Mouse (Mus musculus) thymus, postnatal 14 days (tissue): ENCODE measurements around the gene Dars2.
"Not testable (repeated sequence)": the region's sequence is repeated elsewhere in the genome, so short reads cannot be mapped to it uniquely, and the experiment has no call there.

Source experiments
- DNase-seq: peaks from one replicate; pipeline ENCODE4 v3.0.0; 2021

The Dars2 gene

DNA sequence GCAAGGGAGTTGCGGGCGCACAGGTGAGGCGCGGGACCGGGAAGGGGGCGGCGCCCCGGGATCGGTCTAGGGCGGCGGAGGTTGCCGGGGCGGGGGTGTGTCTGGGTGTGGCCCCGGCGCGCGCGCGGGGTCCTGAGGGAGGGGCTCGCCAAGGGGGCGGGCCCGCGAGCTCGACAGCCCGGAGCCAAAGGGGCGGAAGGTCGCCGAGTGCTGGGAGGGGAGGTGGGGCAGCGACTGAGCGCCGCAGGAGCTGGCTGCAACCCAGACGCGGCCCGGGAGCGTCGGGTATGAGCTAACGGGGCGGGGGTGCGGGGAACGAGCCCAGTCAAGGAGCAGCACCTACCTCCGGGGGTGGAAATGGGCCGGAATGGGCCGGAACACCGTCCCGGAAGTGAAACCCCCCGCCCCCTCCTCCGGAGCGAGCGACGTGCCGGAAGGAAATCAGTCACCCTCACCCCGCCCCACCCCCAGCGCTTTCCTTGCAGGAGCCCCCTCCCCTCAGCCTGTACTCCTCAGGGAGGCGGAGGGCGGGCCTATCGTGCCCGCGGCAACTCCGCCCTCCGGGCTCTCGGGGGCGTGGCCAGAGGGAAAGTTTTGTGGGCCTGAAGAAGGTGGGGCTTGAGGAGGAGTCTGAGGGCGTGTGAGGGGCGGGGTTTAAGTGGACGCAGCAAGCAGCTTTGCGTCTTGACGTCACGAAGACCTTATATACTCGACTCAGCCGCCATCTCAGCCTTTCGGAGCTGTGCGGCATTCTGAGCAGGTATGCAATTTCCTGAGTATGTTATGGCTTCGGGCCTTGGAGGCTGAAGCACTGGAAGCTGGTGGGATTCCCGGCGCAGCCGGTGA lies 35.8 kb downstream of the Dars2 start, which contains the start of gene Zbtb37:
TSS of gene Zbtb37 (minus strand) at position 415 of the 846 bp plus-strand sequence.
- peak; percentile 100 for DNase-seq

DNA sequence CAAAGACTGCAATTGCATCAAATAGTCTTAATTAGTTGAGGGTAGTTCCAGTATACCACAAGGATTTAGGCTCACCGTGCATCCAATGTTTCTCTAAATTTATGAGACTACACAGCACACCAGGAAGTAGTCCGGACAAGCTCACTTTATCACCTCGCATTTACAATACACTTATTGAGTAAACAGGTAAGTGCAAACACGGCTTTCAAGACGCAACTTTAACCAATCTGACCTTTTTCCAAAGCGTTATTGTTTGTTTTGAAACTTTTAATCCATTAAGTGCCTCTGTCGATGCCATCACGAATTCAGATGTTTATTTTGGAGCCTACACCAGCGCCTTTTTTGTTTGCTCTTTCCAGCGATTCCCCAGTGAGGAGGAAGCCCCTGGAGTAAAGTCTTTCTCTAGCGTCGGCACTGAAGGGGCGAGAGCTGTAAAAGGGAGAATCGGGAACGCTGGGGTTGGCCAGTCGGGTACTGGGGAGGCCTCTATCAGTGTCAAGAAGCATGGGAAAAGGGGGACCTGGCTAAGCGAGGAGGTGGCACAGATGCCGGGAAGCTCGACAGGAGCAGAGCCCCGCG lies 36.5 kb downstream of the Dars2 start:
- DNase-seq, result no peak

DNA sequence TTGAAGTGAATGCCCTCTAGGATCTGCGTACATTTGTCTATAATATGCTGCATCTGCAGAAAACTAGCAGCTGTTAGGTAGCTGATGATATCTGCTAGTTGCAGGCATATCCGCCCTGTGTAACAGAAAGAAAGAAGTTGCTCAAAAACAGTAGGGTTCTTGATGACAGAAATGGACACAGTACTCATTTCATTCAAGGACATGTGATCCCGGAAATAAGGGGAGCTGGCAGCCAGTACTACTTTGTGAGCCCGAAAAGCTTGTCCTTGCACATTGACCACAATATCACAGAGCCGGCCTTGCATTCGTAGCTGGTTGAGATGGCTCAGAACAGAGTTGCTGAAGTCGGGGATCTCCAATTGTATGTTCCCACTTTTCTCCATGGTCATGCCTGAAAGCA lies 38.1 kb downstream of the Dars2 start:
- DNase-seq, result no peak

DNA sequence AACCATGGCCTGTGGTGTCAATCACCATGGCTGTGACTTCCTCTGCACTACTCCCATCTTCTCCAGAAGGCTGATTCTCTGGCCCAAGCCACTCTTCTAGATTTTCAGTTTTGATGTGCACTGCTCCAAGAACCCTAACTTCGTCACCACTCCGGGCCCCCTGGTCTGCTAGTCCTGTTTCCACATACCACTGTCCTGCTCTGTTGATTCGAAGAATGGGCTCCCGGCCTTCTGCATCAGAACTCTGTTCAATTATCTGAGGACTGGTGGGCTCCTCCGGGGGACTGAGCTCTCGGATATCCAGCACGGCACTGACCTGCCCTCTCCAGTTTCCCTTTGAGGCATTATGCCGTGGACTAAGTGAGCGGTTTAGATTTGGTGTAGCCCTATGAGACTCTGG lies 38.6 kb downstream of the Dars2 start:
- no peak for DNase-seq

DNA sequence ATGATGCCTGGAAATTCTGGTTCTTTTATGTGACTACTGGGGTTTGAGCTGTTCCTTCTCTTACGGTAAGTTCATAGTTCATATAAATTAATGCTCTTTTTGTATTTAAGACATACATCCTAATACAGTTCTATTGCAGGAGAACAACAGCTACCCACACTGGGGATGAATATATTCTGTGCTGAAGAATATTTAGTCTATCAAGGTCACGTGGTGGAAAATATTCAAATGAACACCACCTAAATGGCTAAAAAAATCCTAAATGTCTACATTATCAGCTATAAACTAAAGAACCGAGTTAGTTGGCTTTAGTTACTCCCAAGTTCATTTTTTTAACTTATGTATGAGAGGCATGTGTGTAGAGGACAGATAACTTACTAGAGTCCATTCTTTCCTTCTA lies 40.4 kb downstream of the Dars2 start:
- no peak for DNase-seq

DNA sequence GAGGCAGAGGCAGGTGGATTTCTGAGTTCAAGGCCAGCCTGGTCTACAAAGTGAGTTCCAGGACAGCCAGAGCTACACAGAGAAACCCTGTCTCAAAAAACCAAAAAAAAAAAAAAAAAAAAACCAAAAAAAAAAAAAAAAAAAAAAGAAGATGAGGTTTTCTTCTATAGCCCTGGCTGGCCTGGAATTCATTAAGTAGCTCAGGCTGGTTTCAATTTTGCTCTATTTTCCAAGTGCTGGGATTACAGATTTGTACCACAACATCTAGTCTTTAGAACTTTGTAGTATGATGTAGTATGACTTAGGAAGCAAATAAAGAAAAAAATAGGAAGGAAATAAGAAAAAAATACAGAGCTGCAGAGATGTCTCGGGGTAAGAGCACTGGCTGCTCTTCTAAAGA lies 42.0 kb downstream of the Dars2 start:
- DNase-seq, result not testable (repeated sequence)

DNA sequence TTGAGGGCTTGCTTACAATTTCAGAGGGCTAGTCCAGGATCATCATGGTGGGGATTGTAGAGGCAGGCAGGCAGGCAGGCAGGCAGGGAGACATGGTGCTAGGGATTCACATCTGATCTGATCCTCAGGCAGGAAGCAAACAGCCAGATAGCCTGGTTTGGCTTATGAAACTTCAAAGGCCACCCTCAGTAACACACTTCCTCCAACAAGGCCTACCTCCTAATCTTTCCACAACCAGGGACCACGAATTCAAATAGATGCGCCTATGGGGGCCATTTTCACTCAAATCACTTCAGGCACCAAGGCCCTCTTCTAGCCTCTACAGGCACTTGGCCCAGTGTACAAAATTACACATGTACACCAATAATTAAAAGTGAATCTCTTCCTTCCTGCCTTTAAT lies 43.3 kb downstream of the Dars2 start:
- DNase-seq, result no peak

DNA sequence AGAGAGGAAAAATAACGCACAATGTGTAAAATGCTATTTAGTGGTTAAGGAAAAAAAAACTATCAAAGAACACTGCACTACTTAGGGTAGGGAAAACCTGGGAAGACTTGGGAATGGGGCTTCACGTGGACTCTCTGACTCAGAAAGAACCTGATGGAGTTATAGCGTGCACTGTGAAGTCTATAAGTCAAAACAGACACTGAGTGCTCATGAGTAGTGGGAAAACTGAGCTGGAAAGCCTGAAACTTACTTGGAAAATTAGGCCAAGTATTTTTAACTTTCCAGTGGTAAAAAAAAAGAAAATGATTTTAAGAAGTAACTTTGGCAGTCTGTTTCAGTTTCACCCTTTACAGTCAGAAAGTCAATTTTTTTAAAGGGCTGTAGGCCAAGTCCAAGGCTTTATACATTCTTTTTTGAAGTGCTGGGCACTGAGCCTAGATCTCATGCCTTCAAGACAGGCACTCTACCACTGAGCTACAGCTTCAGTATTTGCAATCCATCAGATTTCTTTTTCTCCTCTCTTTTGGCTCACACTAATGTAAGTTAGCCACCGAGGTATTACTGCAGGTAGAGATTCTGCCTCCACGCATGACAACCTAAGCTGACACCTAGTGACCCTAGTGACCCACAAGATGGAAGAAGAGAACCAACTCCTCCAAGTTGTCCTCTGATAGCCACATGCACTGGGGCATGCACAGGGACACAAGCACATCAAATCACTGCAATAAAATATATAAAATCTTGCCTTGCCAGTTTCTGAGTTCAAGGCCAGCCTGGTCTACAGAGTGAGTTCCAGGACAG lies 44.8 kb downstream of the Dars2 start:
- DNase-seq, result no peak

DNA sequence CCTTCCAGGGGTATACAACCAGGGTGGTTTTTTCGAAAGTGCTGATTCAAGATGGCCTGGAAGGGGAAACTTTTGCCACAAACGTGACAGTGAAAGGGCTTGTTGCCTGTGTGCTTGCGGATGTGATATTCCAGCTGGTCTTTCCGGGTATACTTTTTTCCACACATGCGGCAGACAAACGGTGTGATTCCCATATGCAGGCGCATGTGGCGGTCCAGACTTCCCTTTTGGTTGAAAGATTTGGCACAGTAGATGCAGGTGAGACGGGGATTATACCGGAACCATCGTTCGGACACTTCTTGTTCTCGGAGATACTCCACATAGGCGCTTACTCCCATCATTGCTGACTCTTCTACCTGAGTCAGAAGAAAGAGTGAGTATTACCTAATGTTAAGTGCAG lies 50.4 kb downstream of the Dars2 start:
- DNase-seq, result no peak

DNA sequence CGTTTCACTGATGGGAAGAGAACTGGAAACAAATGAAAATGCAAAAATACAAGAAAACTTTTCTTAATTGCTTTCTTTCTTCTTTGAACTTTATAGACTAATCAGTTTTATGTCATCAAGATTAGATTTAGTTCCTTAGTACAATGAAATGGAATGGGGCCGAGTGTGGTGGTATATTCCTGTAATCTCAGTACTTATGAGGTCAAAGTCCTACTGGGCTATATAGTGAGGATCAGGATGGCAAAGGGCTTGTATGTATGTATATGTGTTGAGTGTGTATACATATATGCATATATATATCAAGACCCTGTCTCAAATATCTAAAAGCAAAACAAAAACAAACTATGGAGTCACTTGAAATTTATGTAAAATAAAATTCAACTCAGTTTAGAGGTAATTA lies 54.1 kb downstream of the Dars2 start:
- DNase-seq, result no peak

DNA sequence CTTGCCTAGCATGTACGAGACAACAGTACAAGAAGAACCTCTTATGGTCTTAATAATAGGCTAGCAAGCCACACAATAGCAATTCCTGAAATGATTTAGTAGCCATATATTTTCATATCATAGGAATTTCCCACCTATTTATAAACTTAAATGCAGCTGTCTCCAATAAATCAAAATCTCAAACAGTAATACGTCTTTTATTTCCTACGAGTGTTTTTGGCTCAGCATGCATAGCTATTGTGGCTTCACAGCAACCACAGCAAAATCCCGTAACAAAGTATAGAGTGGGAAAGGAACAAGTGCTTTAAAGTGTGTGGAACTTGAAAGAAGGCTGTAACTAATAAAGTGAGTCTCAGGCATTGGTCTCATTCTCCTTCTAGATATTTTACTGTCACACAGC lies 60.0 kb downstream of the Dars2 start:
- no peak for DNase-seq

DNA sequence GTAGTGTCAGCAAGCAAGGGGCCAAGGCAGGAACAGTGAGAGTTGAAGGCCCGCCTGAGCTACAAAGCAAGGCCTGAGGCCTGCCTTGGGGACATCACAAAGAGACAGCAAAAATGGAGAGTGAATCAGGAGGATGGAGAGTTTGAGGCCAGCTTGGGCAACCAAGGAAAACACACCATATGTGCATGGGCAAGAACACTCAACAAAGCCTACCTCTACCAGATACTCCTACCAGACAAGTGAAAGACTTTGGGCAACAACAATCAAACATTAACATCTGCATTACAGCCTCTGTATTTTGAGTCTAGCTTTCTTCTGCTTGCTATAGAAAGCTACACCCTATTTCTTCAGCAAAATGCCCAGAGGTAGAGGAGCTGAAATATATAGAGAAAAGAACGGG lies 62.4 kb downstream of the Dars2 start:
- no peak for DNase-seq

DNA sequence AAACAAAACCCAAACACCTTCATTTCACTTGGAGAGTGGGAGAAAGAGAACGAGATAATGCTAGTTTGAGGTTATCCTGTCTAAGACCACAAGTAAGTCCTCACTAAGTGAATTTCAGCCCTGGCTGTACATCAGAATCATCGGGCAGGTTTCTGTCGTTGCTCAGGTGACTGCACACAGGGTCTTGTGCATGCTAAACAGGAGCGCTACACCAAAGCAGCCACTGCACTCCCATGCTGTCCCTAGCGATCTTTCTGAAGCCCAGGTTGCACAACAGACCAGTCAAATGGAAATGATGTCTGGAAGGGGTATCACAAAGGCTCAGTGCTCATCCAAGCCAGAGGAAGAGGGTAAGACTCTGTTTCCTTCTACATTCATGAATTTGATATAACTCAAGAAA lies 64.0 kb downstream of the Dars2 start:
- DNase-seq, result no peak

DNA sequence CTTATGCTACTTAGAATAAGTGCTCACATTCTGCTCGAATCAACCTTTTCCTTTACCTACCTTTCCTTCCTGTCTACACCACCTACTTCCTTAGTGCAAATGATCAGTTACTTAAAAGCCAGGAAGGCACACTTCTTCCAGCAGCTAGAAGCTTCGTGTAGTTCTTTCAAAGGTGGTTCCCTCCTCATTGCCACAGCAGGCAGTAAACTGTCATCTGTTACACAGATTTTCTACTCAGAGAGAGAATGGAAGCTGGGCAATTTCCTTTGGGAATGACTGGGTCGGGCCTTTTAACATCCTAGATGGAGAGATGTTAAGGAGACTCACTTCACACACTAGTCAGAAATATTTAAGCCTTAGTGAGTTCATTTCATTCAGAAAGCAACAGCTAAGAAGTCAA lies 64.9 kb downstream of the Dars2 start:
- DNase-seq, result no peak

DNA sequence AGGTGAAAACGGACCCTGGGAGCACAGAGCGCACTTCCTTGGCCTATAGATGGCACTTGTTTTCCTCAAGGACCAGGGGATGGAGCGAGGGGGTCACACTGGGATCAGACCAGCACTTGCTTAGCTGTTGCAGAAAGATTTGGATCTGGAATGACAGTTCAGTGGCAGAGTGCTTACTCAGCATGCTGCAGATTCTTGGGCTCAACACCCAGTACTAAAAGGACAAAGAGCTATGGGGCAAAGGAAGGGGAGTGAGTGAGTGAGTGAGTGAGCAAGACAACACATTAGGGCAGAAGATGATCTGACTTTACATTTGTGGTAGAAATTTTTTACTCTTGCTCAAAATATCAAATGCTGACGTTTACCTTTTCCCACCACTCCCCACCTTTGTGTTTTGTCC lies 65.5 kb downstream of the Dars2 start:
- no peak for DNase-seq

DNA sequence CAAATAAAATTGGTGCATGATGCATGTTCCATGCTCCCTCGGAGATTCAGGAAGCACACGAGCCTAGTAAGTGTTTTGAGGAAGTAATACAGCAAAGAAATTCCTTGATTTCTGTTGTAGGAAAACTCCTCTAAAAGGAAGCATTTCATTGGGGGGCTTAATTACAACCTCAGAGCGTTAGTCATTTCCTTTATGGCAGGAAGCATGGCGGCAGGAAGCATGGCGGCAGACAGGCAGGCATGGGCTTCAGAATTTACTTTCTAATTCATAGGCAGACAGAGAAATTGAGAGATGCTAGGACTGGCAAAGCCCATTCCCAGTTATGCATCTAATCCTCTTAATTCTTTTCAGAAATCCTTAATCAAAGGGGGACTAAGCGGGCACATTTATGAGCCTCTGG lies 76.6 kb downstream of the Dars2 start:
- no peak for DNase-seq
